Mouse (Mus musculus) ES-E14 (cell line): ENCODE measurements around the gene Plekhd1.

Source experiments
- CHD2 ChIP-seq: IDR thresholded peaks from 2 replicates; pipeline ENCODE4 v1.6.1; 2014; ENCODE audit warnings: mild to moderate bottlenecking, low read depth, low read length, inconsistent platforms
- MAFK ChIP-seq: IDR thresholded peaks from 2 replicates; pipeline ENCODE4 v1.6.1; 2014; ENCODE audit warnings: mild to moderate bottlenecking, low read depth, low read length, inconsistent platforms; ENCODE audit not compliant: insufficient read depth
- ZC3H11A ChIP-seq: IDR thresholded peaks from 2 replicates; pipeline ENCODE4 v1.6.1; 2012; ENCODE audit warnings: low read depth, mild to moderate bottlenecking, inconsistent platforms, low read length, borderline replicate concordance
- ZNF384 ChIP-seq: IDR thresholded peaks from 2 replicates; pipeline ENCODE4 v1.6.1; 2012; ENCODE audit warnings: low read depth, low read length, inconsistent platforms

DNA sequence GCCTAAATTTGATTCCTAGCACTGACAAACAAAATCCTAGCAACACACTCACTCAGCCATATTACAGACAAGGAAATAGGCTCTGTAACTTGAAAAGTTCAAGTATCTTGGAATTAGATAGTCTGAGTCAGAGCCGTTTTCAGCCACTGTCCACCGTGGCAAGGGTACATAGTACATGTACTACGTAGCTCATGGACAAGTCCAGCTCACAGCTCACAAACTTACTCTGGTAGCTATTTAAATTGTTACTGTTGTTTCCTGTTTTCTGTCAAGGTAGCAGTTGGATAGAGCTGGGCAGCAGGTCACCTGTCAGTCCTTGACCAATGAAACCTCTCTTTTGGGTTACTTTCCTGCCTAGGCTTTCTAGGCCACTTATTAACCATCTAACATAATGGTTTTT is 46.0 kb upstream of the Plekhd1 start:
- TF ChIP-seq MAFK, result no peak
- TF ChIP-seq ZNF384, result no peak
- no peak for TF ChIP-seq ZC3H11A
- no peak for TF ChIP-seq CHD2
